Mouse (Mus musculus): Measurements from ENCODE around the gene Polr1d.

Gene Polr1d

DNA sequence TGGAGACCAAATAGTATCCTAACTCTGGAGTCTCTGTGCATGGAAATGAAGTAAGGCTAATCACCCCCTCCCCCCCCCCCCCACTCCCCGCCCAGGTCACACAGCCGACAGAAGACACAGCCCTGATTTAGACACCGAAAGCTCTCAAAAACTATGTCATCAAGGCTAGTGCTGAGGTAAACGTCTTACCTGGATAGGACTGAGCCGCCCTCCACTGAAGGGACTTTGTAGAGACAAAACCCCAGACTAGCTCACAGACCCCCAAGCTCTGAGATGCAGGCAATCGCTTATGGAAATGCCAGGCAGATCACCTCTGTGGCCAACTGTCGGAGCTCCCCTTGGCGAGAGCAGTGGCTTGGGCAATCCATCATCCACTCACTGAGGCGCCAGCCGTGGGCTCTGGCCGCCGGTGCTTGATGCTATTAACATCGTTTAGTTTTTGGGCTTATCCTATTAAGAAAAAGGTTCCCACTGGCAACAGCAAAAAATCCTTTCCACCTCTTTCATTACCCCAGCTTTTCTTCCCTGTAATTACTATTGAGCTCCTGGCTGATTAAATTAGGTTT, 78.0 kb downstream of the Polr1d start:
- no peak for DNase-seq

DNA sequence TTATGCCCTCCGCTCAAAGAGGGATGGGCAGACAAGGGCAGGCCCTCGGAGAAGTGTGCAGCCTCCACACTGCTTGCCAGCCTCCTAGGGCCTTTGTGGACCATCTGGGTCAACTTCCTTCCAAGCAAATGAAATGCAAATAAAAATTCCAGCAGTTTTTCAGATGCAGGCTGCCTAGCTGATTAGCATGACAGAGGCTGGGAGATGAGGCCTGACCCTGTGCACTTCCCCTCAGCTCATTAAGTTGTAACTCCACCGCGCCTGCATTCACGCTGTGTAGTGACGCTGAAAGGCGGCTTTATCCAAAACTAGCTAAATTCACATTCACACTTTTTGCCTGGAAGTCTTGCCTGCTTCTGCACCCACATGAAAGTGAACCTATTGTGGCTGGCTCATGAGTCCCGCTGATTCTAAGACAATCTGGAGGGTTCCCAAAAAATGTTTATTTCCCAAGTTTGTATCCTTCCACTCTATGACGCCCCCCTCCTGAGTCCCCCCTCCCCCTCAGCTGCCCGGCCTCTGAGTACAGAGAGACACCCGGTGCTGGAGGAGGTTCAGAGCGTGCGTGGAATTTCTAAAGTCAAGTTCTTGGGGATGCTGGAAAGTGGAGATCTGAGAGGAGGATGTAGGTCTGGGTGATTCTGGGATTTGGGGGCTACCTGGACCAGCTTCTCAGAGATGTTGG, 78.7 kb downstream of the Polr1d start:
- no peak for DNase-seq

GRCm38 (mm10) chr5:147156376-147156775, 79.5 kb downstream of the Polr1d start:
- DNase-seq = no peak

- DNase-seq = no peak
These were observed 80.6 kb downstream of the Polr1d start for GRCm38 (mm10) chr5:147157441-147157840.

GRCm38 (mm10) chr5:147159320-147159719, 82.5 kb downstream of the Polr1d start:
- peak; percentile 10 for DNase-seq

DNA sequence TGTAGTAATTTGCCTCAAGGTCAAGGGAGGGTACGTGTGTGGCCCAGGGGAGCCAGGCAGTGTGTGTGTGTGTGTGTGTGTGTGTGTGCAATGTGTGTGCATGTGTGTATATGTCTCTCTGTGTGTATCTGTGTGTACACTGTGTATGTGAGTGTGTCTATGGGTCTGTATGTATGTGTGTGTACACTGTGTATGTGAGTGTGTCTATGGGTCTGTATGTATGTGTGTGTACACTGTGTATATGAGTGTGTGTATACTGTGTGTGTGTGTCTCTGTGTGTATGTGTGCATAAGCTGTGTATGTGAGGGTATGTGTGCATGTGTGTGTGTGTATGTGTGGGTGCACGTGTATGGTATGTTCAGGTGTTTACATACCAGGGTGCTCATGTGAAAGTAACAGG, 82.9 kb downstream of the Polr1d start:
- DNase-seq = no peak

All from thymus, postnatal 25 days (tissue).